Mouse (Mus musculus) left cerebral cortex, postnatal 25 days (tissue): ENCODE results near the gene Ermp1. TPM values are rescaled to one million over a fixed set of nuclear protein-coding genes. Genes with fewer than 3 reads are reported as not detected.
"Not testable (repeated sequence)": the region's sequence is repeated elsewhere in the genome, so short reads cannot be mapped to it uniquely, and the experiment has no call there.

ENCODE experiments used
- DNase-seq, 2 experiments: peaks; one replicate each; pipeline ENCODE4 v3.0.0; 2022; ENCODE audit warnings: low spot score in 2 of 2, mixed read lengths in 1 of 2
- intact Hi-C: fragments of 180-260 bp; cut with DNase I; formaldehyde crosslinking; loops from one replicate; pipeline ENCODE4 v1.15.1; 2025
- total RNA-seq, 2 experiments: library from RNA; stranded (reverse); gene quantifications; 2 replicates each; pipeline ENCODE4 v1.2.3; 2021

Ermp1 gene
- total RNA-seq, 2 experiments from 2014 or later, result 35.6 to 37.2 TPM

DNA sequence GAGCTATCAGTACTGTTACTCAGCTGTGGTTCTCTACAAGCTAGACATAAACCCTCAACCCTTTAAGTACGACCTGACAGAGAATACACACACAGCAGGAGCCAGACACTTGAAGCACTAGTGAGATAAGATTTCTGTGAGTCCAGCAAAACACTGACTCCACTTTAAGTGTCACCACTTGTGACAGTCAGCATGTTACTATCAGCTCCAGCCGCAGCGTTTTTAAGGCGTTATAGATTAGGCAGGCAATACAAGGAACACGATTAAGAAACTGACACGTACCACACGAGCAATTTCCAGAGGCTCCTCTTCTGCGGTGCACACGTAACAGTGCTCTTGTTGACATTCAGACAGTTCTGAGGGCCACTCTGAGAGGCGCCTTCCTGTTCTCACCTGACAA lies 37.3 kb downstream of the Ermp1 start:
- intact Hi-C loops, result no loop called here
- no peak for DNase-seq

DNA sequence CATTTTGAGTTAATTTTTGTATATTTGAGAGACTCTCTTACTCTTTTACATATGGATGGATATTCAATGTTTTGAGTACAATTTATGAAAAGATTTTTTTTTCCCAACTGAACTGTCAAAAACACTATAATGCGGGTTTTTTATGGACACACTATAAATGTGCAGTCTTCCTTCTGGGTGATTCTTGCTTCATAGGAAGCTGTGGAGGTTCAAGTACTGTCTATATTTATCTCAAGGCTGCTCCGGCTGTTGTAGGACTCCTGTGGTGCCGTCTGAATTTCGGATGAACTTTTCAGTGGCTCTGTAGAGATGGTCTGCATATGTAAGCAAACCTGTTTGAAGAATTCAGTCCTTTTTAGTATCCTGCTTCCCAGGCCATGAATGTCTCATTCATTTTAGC lies 40.0 kb downstream of the Ermp1 start:
- intact Hi-C loops, result no loop called here
- peak in 1 of 2 experiments; percentile 32 for DNase-seq

DNA sequence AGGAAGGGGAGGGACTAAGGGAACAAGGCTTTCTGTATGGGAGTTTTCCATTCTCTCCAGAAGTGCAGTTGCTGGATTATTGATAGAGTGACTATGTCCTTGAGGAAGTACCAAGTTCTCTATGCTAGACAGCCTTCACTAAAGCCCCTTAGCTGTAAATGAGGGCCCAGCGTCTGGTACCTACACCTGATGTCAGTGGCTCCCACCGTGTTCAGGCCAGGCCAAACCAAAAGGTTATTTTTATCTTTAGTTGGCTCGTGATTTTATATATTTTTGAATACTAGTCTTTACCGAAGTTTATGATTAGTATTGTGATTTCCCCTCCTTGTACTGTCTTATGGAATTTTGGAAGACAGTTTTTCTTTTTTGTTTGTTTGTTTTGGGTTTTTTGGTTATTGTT lies 40.7 kb downstream of the Ermp1 start:
- no peak for DNase-seq
- intact Hi-C loops, result no loop called here

DNA sequence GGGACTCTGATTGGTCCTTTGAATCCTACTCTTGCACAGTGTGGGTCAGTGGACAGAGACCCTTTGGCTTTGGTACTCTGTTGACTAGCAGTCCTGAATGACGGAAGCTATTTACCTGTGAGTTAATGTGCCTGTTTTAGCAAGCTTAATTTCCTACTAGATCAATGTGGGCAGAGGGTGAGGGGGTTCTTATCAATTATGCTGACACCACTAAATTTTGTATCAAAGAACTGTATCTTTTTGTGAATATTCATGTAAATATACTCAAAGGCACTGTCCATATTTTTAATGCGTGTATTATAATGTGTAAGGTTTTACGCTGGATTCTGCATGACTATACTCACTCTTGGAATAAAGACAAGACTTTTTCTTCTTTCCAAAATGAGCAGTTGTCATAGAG lies 43.6 kb downstream of the Ermp1 start:
- intact Hi-C loops, result no loop called here

DNA sequence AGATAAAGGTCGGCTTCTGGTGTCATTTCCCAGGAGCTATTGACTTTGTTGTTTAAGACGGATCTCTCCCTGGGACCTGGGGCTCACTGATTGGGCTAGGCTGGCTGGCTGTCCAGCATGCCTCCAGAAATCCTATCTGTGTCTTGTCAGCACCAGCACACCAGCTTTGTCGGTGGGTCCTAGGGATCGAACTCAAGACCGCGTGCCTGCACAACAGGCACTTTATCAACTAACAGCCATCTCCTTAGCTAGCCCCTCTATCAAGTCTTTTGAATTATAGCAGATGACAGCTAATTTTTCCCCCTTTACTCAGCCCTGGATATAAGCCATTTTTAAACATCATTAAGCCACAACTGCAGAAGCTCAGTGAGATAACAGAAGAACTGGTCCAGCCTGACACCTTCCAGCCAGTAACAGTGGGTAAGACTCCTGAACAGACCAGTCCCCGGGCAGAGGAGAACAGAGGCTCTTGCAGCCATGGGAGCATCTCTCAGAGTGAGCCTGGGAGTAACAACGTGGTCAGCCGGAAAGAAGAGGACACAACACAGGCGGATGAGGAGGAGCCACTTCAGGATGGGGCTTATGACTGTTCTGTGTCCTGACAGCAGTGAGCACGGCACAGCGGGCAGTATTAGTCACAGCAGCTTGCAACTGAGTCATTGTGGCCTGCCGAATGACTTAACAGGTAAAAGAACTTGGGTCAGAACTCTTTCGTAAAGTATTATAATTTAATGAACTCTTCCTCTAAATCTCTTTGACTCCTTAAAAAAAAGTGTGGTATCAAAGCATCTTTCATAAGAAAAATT lies 44.5 kb downstream of the Ermp1 start:
- intact Hi-C loops, result no loop called here
- DNase-seq, result no peak

More for the DNA sequence above, 43.6 kb downstream of the Ermp1 start:
- DNase-seq, result no peak

DNA sequence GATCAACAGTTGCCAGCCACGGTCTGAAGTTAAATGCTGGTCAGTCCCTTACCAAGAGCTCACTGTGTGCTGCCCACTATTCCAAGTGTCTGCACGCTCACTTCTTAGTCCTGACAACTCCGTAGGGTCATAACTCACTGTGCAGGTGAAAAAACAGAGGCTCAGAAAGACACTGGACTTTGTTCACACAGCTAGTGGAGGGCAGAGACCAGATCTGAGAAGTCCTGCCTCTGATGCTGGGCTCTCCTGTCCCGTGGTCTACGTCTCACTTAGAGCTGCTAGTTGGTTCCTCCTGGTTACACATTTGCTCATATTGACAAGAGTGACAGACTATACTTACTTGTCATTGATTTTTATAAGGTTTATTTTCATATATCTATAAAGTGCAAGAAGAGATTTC lies 49.2 kb downstream of the Ermp1 start:
- intact Hi-C loops, result no loop called here
- DNase-seq, result no peak

DNA sequence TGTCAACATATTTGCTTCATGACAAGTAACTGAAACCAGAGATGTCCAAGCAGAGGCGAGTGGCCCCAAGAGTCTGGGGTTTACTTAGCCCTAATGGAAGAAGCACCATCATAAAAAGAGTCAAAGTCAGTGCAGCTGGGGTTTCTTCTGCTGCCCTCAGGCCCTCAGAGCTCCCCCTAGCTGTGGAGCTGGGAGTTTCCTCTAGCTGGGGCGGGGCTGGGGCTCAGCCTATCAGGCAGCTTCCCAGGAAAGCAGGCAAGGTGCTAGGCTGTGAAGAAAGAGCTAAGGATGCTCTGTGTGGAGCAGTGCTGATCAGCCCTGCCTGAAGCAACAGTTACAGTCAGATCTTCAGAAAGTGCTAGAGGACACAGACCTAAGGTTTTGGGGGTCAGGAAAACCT lies 51.2 kb downstream of the Ermp1 start:
- intact Hi-C loops, result no loop called here
- DNase-seq, result no peak

DNA sequence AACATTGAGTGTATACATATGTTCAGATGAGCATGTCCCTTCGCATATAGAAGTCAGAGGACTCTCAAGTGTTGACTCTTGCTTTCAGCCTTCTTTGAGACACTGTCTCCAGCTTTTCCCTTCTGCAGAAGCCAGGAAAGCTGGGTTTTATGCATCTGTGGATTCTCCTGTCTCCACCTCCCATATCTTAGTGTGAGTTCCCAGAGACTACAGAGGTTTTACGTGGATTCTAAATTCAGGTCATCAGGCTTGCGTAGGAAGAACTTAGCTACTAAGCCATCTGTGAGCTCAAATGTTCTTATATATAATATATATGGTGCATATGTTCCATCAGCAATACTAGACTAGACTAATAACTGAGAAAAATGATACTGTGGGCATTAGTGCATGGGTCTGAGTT lies 51.9 kb downstream of the Ermp1 start:
- intact Hi-C loops, result no loop called here
- peak in 1 of 2 experiments; percentile 65 for DNase-seq

DNA sequence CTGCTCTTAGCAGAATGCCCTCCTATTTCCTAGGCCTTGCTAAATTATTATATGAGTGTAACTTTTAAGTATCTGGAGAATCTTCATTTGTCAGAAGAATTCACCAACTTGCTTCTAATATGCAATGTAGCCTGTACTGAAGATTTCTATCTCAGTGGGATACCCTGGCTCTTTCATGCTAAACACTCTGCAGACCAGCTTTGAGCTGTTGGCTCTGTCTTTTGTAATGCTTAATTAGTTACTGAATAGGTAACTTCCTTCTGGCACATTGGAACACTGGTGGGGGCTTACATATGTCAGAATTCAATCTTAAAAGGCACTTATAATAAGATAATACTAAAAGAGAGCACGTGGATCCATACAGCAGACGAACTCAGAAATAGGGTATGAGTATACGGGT lies 54.4 kb downstream of the Ermp1 start:
- DNase-seq, intact Hi-C loops: not testable (repeated sequence)

DNA sequence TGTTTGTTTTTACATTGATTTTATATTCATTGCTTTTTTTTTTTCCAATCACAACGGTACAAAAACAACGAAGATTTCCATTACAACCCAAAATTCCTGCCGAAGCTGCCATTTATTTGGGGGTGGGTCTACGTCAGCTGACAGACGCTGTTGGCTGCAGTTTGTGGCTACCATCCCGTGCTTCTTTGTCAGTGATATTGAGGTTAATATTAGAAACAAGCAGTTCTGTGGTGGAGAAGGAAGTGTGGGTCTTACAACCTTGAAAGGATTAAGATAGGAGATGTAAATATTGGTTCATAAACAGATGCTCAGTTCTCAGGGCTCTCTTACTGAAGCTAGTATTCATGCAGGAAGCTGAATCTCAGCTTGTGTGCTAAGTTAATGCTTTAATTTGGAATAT lies 64.5 kb downstream of the Ermp1 start:
- no peak for DNase-seq
- intact Hi-C loops, result no loop called here

DNA sequence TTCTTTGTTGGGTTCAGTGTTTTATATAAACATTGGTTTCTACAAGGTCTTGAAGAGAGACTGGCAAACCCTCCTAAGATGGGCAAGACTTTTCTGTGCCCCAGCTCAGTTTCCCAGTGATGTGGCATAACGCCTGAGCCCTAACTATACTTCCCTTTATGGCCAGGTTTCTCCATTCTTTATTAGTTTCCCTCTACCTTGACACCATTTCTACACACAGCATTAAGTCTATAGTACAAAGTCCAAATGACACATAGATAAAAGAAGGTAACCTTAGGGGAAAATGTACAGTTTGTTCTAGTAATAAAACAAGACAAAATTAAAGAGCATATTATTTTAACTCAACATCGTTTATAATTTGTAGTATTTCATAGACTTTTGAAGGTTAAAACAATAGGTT lies 65.8 kb downstream of the Ermp1 start:
- no peak for DNase-seq
- intact Hi-C loops, result no loop called here

DNA sequence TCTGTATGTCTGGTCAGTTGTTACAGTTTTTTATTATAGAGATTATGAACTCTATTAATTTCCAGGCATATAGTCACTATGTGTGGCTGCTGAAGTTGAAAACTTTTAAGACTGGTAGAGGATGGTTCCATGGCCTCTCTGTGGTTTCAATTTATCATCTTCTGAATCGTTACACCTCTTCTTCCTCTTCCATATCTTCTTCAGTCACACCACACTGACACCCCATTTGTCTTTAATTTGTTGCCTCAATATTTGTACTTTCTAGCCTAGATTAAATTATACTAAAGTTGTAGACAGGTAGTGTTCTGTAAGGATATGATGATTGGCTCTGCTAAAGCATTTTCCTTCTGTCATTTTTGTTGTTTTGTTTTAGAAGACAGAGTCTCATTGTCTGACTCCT lies 81.7 kb downstream of the Ermp1 start:
- intact Hi-C loops, result no loop called here
- no peak for DNase-seq

DNA sequence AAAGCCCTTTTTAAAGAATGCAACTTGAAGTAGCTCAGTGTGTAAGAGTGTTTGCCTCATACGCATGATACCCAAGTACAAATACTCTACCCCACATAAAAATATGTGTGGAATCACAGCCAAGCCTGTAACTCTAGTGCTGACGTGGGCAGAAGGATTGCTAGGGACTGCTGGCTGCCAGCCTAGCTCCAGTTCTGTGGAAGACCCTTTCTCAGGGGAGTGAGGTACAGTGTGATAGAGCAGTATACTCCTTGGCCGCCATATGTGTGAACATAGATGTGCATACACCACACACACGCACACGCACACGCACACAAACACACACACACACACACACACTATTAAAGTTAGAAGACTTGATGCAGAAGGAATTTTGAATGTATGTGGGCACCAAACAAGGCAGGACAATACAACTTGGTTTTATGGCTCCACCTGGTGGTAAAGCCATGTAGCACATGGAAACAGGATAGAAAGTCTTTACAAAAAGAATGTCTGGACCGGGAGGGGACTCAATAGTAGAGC lies 84.9 kb downstream of the Ermp1 start:
- intact Hi-C loops, result loop anchor here (5.0 kb wide), 1 partner anchor 201 kb away; no protein-coding TSS in a partner anchor
- peak; percentile 52 to 72 for DNase-seq

DNA sequence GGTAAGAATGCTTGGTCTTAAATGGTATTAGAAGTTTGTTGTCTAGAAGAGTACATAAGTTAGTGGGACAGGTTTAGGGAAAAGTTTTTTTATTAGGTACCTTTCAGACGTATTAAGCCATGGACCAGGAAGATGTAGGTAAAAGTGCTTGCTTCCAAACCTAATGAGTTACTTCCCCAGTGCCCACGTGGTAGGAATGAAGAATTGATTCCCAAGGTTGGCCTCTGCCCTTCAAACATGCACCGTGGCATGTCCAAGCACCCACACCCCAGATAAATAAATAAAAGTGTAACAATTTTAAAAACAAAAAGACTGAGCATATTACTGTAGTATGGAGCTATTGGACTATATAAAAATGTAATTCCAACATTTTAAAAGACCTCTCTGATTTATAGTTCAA lies 85.6 kb downstream of the Ermp1 start:
- no peak for DNase-seq

DNA sequence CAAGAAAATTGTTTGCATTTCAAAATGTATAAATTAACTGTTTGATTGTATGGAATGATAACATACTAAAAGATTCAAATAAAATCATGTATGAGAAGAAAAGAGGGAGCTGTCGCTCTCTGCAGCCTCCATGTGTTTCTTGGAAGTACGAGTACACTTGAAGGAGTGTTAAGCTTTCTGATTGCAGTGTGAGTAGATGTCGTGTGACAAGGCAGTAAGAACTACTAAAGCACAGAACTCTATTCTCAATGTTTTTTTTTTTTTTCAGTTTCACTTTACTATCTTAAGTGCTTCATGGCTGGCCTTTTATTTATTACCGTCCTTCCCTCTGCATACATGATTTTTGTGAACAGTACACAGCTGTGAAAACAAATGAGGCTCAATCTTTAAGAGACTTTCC lies 86.0 kb downstream of the Ermp1 start:
- no peak for DNase-seq
- intact Hi-C loops, result loop anchor here (5.0 kb wide), 1 partner anchor 200 kb away; no protein-coding TSS in a partner anchor

More for the DNA sequence above, 85.6 kb downstream of the Ermp1 start:
- intact Hi-C loops, result loop anchor here (5.0 kb wide), 1 partner anchor 200 kb away; no protein-coding TSS in a partner anchor

Other genes starting within 250 kb of the Ermp1 start
- under 1 TPM in 1 of 2 experiments, not detected in 1; 0.21 TPM for gene Pdcd1lg2, start 237.5 kb downstream of the Ermp1 start, total RNA-seq
- 10 to 100 TPM; 36.6 to 37.1 TPM for gene Ric1, start 126.1 kb downstream of the Ermp1 start, total RNA-seq
- gene Mlana, start 49.4 kb upstream of the Ermp1 start, total RNA-seq, result not detected
- gene 9930021J03Rik, start 157.6 kb upstream of the Ermp1 start, total RNA-seq, result 10 to 100 TPM; 34.0 to 35.0 TPM
- 10 to 100 TPM; 32.4 to 34.8 TPM for gene Ranbp6, start 164.6 kb upstream of the Ermp1 start, total RNA-seq